Mouse (Mus musculus) CH12.LX (cell line): ENCODE data around the gene Krtap3-2. TPM values are rescaled to one million over a fixed set of nuclear protein-coding genes. Genes with fewer than 3 reads are reported as not detected.
A peak's percentile ranks its signal among the peaks of the same experiment; 100 is the strongest.

ENCODE experiments used
- DNase-seq: peaks from one replicate; pipeline ENCODE4 v3.0.0-alpha.2; 2013; ENCODE audit errors: extremely low read depth
- H3K27ac ChIP-seq: 2 replicates; pipeline ENCODE4 v1.5.1; 2012; ENCODE audit warnings: low read depth, mild to moderate bottlenecking, control low read depth, moderate library complexity; ENCODE audit not compliant: insufficient read depth
- H3K27me3 ChIP-seq: replicated peaks from 2 replicates; pipeline ENCODE3; 2012; ENCODE audit warnings: inconsistent platforms
- H3K36me3 ChIP-seq, 2 experiments: replicated peaks in 1 of 2; 2 replicates each; pipeline versions ENCODE3 to v1.6.1; 2012; ENCODE audit warnings: inconsistent platforms in 1 of 2, low read length in 1 of 2, mild to moderate bottlenecking in 1 of 2, mixed read lengths in 1 of 2, moderate library complexity in 1 of 2; ENCODE audit not compliant: control insufficient read depth in 1 of 2, insufficient read depth in 1 of 2
- H3K4me1 ChIP-seq, 2 experiments: 2 replicates each; pipeline ENCODE4 v1.6.1; 2012; ENCODE audit warnings: inconsistent platforms in 1 of 2, moderate library complexity in 1 of 2; ENCODE audit not compliant: insufficient read depth in 2 of 2, control insufficient read depth in 1 of 2
- H3K4me2 ChIP-seq: 2 replicates; pipeline ENCODE4 v1.6.1; 2012; ENCODE audit warnings: low read depth, mild to moderate bottlenecking, control low read depth; ENCODE audit not compliant: poor library complexity, insufficient read depth, severe bottlenecking
- H3K4me3 ChIP-seq, 3 experiments: fragments of 150-350 bp in 1 of 3; sonication (generic) in 1 of 3; replicated peaks in 1 of 3; 2 replicates each; pipeline versions ENCODE3 to v1.5.1; 2011 to 2012; ENCODE audit warnings: low read depth in 2 of 3, low read length in 2 of 3, mild to moderate bottlenecking in 2 of 3, moderate library complexity in 2 of 3, control low read depth in 1 of 3, improper control_type of control experiment in 1 of 3, inconsistent platforms in 1 of 3, mixed read lengths in 1 of 3; ENCODE audit not compliant: poor library complexity in 1 of 3
- H3K79me2 ChIP-seq: replicated peaks from 2 replicates; pipeline ENCODE4 v1.6.1; 2012; ENCODE audit warnings: mild to moderate bottlenecking, moderate library complexity; ENCODE audit not compliant: control insufficient read depth, poor library complexity, insufficient read depth, severe bottlenecking; ENCODE audit errors: extremely low read depth
- H3K9ac ChIP-seq: 2 replicates; pipeline ENCODE4 v1.6.1; 2012; ENCODE audit warnings: low read depth, mild to moderate bottlenecking, control low read depth, moderate library complexity; ENCODE audit not compliant: insufficient read depth
- H3K9me3 ChIP-seq: replicated peaks from 2 replicates; pipeline ENCODE3; 2012; ENCODE audit warnings: low read length, inconsistent platforms, mixed read lengths
- BHLHE40 ChIP-seq: IDR thresholded peaks from 2 replicates; pipeline ENCODE4 v1.6.1; 2011; ENCODE audit warnings: mild to moderate bottlenecking, low read depth, low read length, improper control_type of control experiment
- CHD2 ChIP-seq: IDR thresholded peaks from 2 replicates; pipeline ENCODE4 v1.6.1; 2011; ENCODE audit warnings: low read length, improper control_type of control experiment
- CTCF ChIP-seq, 2 experiments: IDR thresholded peaks in 1 of 2; conservative IDR thresholded peaks in 1 of 2; 2 replicates each; pipeline ENCODE4 v1.5.1; 2011 to 2012; ENCODE audit warnings: low read depth in 2 of 2, low read length in 2 of 2, improper control_type of control experiment in 1 of 2, inconsistent platforms in 1 of 2, mild to moderate bottlenecking in 1 of 2, moderate library complexity in 1 of 2
- E2F4 ChIP-seq: IDR thresholded peaks from 2 replicates; pipeline ENCODE4 v1.6.1; 2011; ENCODE audit warnings: low read depth, low read length, improper control_type of control experiment; ENCODE audit not compliant: insufficient replicate concordance
- ELF1 ChIP-seq: IDR thresholded peaks from 2 replicates; pipeline ENCODE4 v1.6.1; 2014; ENCODE audit warnings: low read depth, mild to moderate bottlenecking, inconsistent platforms, low read length, improper control_type of control experiment
- ETS1 ChIP-seq: conservative IDR thresholded peaks from 2 replicates; pipeline ENCODE4 v1.6.1; 2012; ENCODE audit warnings: low read depth, mild to moderate bottlenecking, inconsistent platforms, low read length, improper control_type of control experiment, moderate library complexity
- GABPA ChIP-seq: IDR thresholded peaks from 2 replicates; pipeline ENCODE4 v1.6.1; 2012; ENCODE audit warnings: low read depth, low read length, improper control_type of control experiment, inconsistent platforms; ENCODE audit not compliant: insufficient replicate concordance
- JUND ChIP-seq: conservative IDR thresholded peaks from 2 replicates; pipeline ENCODE4 v1.6.1; 2011; ENCODE audit warnings: low read depth, low read length, improper control_type of control experiment
- MAX ChIP-seq: IDR thresholded peaks from 2 replicates; pipeline ENCODE4 v1.6.1; 2011; ENCODE audit warnings: low read length, improper control_type of control experiment
- NELFE ChIP-seq: IDR thresholded peaks from 2 replicates; pipeline ENCODE4 v1.6.1; 2011; ENCODE audit warnings: low read depth, low read length, improper control_type of control experiment
- NRF1 ChIP-seq: IDR thresholded peaks from 2 replicates; pipeline ENCODE4 v1.6.1; 2014; ENCODE audit warnings: low read depth, mild to moderate bottlenecking, inconsistent platforms, low read length, improper control_type of control experiment, moderate library complexity
- POLR2A ChIP-seq: IDR thresholded peaks from 2 replicates; pipeline ENCODE4 v1.6.1; 2011; ENCODE audit warnings: low read depth, mild to moderate bottlenecking, improper control_type of control experiment, low read length
- RAD21 ChIP-seq: IDR thresholded peaks from 2 replicates; pipeline ENCODE4 v1.6.1; 2011; ENCODE audit warnings: low read depth, mild to moderate bottlenecking, low read length, improper control_type of control experiment, moderate library complexity
- RCOR1 ChIP-seq: conservative IDR thresholded peaks from 2 replicates; pipeline ENCODE4 v1.6.1; 2012; ENCODE audit warnings: low read depth, mild to moderate bottlenecking, inconsistent platforms, low read length, improper control_type of control experiment
- SMC3 ChIP-seq: IDR thresholded peaks from 2 replicates; pipeline ENCODE4 v1.6.1; 2011; ENCODE audit warnings: low read depth, low read length, improper control_type of control experiment
- TCF12 ChIP-seq: IDR thresholded peaks from 2 replicates; pipeline ENCODE4 v1.6.1; 2014; ENCODE audit warnings: low read depth, mild to moderate bottlenecking, inconsistent platforms, low read length, improper control_type of control experiment
- UBTF ChIP-seq: IDR thresholded peaks from 2 replicates; pipeline ENCODE4 v1.6.1; 2012; ENCODE audit warnings: low read depth, mild to moderate bottlenecking, inconsistent platforms, low read length, improper control_type of control experiment, moderate library complexity
- USF1 ChIP-seq: IDR thresholded peaks from 2 replicates; pipeline ENCODE4 v1.6.1; 2014; ENCODE audit warnings: low read depth, mild to moderate bottlenecking, inconsistent platforms, low read length, improper control_type of control experiment
- ZMIZ1 ChIP-seq: IDR thresholded peaks from 2 replicates; pipeline ENCODE4 v1.6.1; 2012; ENCODE audit warnings: low read depth, mild to moderate bottlenecking, inconsistent platforms, low read length, improper control_type of control experiment
- dilution Hi-C: fragments of 300-500 bp; cut with MboI; formaldehyde crosslinking; loops from 2 replicates; pipeline ENCODE4 v1.14.3; 2020; ENCODE audit warnings: low sequenced_read_pairs; ENCODE audit not compliant: extremely low pct_unique_long_range_greater_than_20kb, extremely low pct_ligation_motif_present
- in situ Hi-C: fragments of 300-500 bp; cut with MboI; formaldehyde crosslinking; loops from 3 replicates; pipeline ENCODE4 v1.14.3; 2019; ENCODE audit warnings: low sequenced_read_pairs, low pct_ligation_motif_present, low pct_unique_long_range_greater_than_20kb, mixed read lengths
- polyA plus RNA-seq: library from polyadenylated mRNA; unstranded; fragments of >175 nt; gene quantifications from 2 replicates; pipeline ENCODE4 v1.2.1, GENCODE M21; 2012; ENCODE audit warnings: low read depth; ENCODE audit not compliant: insufficient read length
- total RNA-seq, 2 experiments: library from RNA; depleted of rRNA; stranded (reverse); fragments of 300-350 nt in 1 of 2; fragments of >200 nt in 1 of 2; gene quantifications; 2 replicates each; pipeline ENCODE4 v1.2.3; 2012 to 2014

The Krtap3-2 gene
- total and polyA plus RNA-seq, 3 experiments, result not detected

- TF ChIP-seq TCF12 (no peak), UBTF (no peak), MAX (no peak), JUND (no peak; the same call in 1 of the 2 replicates), CTCF (conservative IDR thresholded peaks at IDR 0.05 in 1 of 2, IDR thresholded peaks at IDR 0.05 in 1 of 2; ENCODE audit: low read depth in 2 of 2, low read length in 2 of 2) (peak; percentile 97 to 98), BHLHE40 (peak; percentile 41; the same call in 1 of the 2 replicates), CHD2 (no peak), POLR2A (no peak), USF1 (no peak), RCOR1 (no peak)
- TF ChIP-seq, all 38 proteins: peak for 15
These were observed 17.5 kb upstream of the Krtap3-2 start (continued) for GRCm38 (mm10) chr11:99574106-99574505.

GRCm38 (mm10) chr11:99573164-99573563, 16.5 kb upstream of the Krtap3-2 start:
- in situ Hi-C loops, result no loop called here
- TF ChIP-seq SMC3 (no peak), JUND (no peak), ETS1 (no peak), USF1 (no peak), NELFE (no peak), E2F4 (no peak), GABPA (no peak), TCF12 (no peak), UBTF (no peak), NRF1 (no peak)
- H3K79me2 ChIP-seq, result no peaks in the 10 kb centered on the region
- DNase-seq, result no peak
- dilution Hi-C loops, result no loop called here
- peaks cover 62% of the 10 kb centered on the region for H3K27me3 ChIP-seq
- peaks cover 3% of the 10 kb centered on the region in 2 experiments; a peak in 2 of 4 replicates for H3K4me1 ChIP-seq
- no peaks in the 10 kb centered on the region for H3K36me3 ChIP-seq
- no peak overlapping the region for H3K9ac ChIP-seq
- no peak overlapping the region for H3K4me3 ChIP-seq
- no peak overlapping the region for H3K27ac ChIP-seq
- no peaks in the 10 kb centered on the region for H3K9me3 ChIP-seq
- H3K4me2 ChIP-seq, result no peak overlapping the region

- Histone ChIP-seq H3K36me3 (no peaks in the 10 kb centered on the region), H3K4me2 (no peak within 1 kb of the TSS), H3K4me1 (peaks cover 5 to 12% of the 10 kb centered on the region in 2 experiments; a peak in 3 of 4 replicates), H3K27ac (no peak within 1 kb of the TSS), H3K4me3 (no peak within 1 kb of the TSS), H3K79me2 (no peaks in the 10 kb centered on the region), H3K9me3 (no peaks in the 10 kb centered on the region), H3K9ac (no peak within 1 kb of the TSS), H3K27me3 (peaks cover 29% of the 10 kb centered on the region)
- in situ Hi-C loops (no loop called here), dilution Hi-C loops (no loop called here)
- DNase-seq, result no peak
- no peak for TF ChIP-seq UBTF
- TF ChIP-seq ELF1, result no peak
- no peak for TF ChIP-seq RAD21
- no peak for TF ChIP-seq TCF12
- TF ChIP-seq ZMIZ1, result no peak
These were observed 9.9 kb upstream of the Krtap3-2 start, which contains the start of gene Krtap3-1 for GRCm38 (mm10) chr11:99566530-99566929. Krtap3-1 (minus strand) TSS chr11:99566630.
